In the genomic region with DNA sequence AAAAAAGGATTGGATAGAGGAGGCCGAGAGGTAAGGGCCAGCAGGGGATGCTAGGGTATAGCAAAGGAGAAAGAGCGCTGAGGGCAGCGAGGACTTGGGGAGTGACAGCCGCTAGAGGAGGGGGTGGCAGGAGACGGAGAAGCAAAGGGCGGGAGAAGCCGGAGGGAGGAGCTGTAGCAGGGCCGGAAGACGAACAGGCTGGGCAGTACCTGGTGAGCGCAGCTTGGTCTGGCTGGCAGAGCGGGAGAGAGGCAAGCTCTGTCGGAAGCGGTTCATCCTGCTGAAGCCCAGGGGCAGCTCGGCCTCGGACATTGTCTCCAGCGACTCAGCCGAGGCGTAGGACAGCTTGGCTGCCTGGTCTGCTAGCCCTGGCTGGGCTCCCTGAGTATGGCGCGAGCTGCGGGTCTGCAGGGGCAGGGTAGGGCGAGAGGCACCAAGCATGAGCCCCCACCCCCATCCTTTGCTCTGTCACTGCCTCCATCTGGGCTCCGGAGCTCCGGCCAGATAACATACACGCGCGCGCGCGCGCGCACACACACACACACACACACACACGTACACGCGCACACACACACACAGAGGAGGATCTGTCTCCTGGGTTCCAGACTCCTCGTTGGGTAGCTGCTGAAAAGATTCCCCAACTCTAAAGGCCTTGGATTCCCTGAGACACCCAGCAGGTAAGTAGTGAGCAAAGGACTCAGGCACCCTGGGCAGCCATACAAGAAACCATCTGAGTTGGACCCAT, we compare ENCODE assay signal across 10 mouse cellular contexts. TPM values are rescaled to one million over a fixed set of nuclear protein-coding genes. Genes with fewer than 3 reads are reported as not detected.
DNase-seq lines count a peak whose midpoint lies in the region; ATAC-seq lines count a peak whose summit lies in the region.
"Had no signal": no experiment of that assay in that cellular context is flagged by ENCODE, and none has a peak within 500 bp of the region (broad histone marks: within the 10 kb centered on the region; RNA-seq: fewer than 3 reads in every experiment).

No protein-coding gene starts in this region.

- H3K36me3 ChIP-seq in heart, embryonic 14.5 days (ENCODE audit: control insufficient read depth, insufficient read depth, low read length) = no peaks in the 10 kb centered on the region
- H3K36me3 ChIP-seq in embryonic facial prominence, embryonic 10.5 days (replicated peaks) = no peaks in the 10 kb centered on the region
- H3K36me3 ChIP-seq in intestine, embryonic 15.5 days = no peaks in the 10 kb centered on the region
- H3K36me3 ChIP-seq in midbrain, embryonic 16.5 days (ENCODE audit: control insufficient read depth, insufficient read depth, low read length) = peaks cover 17% of the 10 kb centered on the region; the same call in 1 of the 2 replicates

- H3K9me3 ChIP-seq in heart, embryonic 14.5 days (ENCODE audit: control insufficient read depth, low read length) = no peaks in the 10 kb centered on the region
- no peaks in the 10 kb centered on the region for H3K9me3 ChIP-seq in embryonic facial prominence, embryonic 10.5 days
- no peaks in the 10 kb centered on the region for H3K9me3 ChIP-seq in intestine, embryonic 15.5 days
- H3K9me3 ChIP-seq in midbrain, embryonic 16.5 days (replicated peaks; ENCODE audit: control insufficient read depth, low read length, poor library complexity, severe bottlenecking) = no peaks in the 10 kb centered on the region

- peaks cover 6 to 31% of the 10 kb centered on the region in 2 experiments for H3K4me1 ChIP-seq in heart, embryonic 14.5 days (ENCODE audit: control insufficient read depth in 2 of 2, insufficient read depth in 2 of 2, low read length in 2 of 2)
- peaks cover 73% of the 10 kb centered on the region for H3K4me1 ChIP-seq in embryonic facial prominence, embryonic 10.5 days
- peaks cover 40% of the 10 kb centered on the region for H3K4me1 ChIP-seq in intestine, embryonic 15.5 days (replicated peaks)
- H3K4me1 ChIP-seq in midbrain, embryonic 16.5 days (ENCODE audit: control insufficient read depth, insufficient read depth, low read length) = peaks cover 17% of the 10 kb centered on the region

- H3K4me2 ChIP-seq in heart, embryonic 14.5 days (ENCODE audit: low read length) = peak overlapping the region; percentile 76
- H3K4me2 ChIP-seq in intestine, embryonic 15.5 days (replicated peaks) = peak overlapping the region; percentile 90
- peak overlapping the region; percentile 17 for H3K4me2 ChIP-seq in midbrain, embryonic 16.5 days (ENCODE audit: low read length)

- DNase-seq in heart, postnatal 14 days = no peak
- DNase-seq in Muller cell, postnatal 12 days (ENCODE audit: inconsistent ontology term) = peak; percentile 32
- DNase-seq in embryonic facial prominence, embryonic 10.5 days (ENCODE audit: low spot score) = peak; percentile 73
- no peak for DNase-seq in urinary bladder, adult 18-20 months (ENCODE audit: low spot score in 2 of 2)

- peak overlapping the region; percentile 39 to 42 for H3K4me3 ChIP-seq in heart, embryonic 14.5 days (ENCODE audit: control insufficient read depth in 1 of 2, insufficient read depth in 1 of 2, low read depth in 1 of 2, low read length in 2 of 2)
- H3K4me3 ChIP-seq in embryonic facial prominence, embryonic 10.5 days = peak overlapping the region; percentile 61
- peak overlapping the region; percentile 35 for H3K4me3 ChIP-seq in intestine, embryonic 15.5 days (replicated peaks)
- 0 out of 2 replicates have a peak overlapping the region, but pooled peaks have one; percentile 8 for H3K4me3 ChIP-seq in midbrain, embryonic 16.5 days (ENCODE audit: low read depth, low read length)

- intact Hi-C loops in heart, postnatal 14 days (cut with DNase I) = no loop called here

- peaks cover 79% of the 10 kb centered on the region for H3K27me3 ChIP-seq in heart, embryonic 14.5 days (ENCODE audit: control insufficient read depth, insufficient read depth, low read length)
- H3K27me3 ChIP-seq in embryonic facial prominence, embryonic 10.5 days (replicated peaks; ENCODE audit: low read depth, poor library complexity, severe bottlenecking) = peaks cover 99% of the 10 kb centered on the region
- peaks cover 76% of the 10 kb centered on the region for H3K27me3 ChIP-seq in intestine, embryonic 15.5 days (replicated peaks)
- H3K27me3 ChIP-seq in midbrain, embryonic 16.5 days (ENCODE audit: control insufficient read depth, insufficient read depth, low read depth, low read length) = peaks cover 20% of the 10 kb centered on the region

- H3K27ac ChIP-seq in heart, embryonic 14.5 days (replicated peaks in 1 of 2; ENCODE audit: control insufficient read depth in 1 of 2, insufficient read depth in 1 of 2, low read depth in 2 of 2, low read length in 2 of 2) = no peak overlapping the region
- H3K27ac ChIP-seq in embryonic facial prominence, embryonic 10.5 days (replicated peaks) = peak overlapping the region; percentile 49
- H3K27ac ChIP-seq in intestine, embryonic 15.5 days = no peak overlapping the region
- no peak overlapping the region for H3K27ac ChIP-seq in midbrain, embryonic 16.5 days (ENCODE audit: low read length)
- H3K27ac ChIP-seq: macrophage had no signal

- peak overlapping the region; percentile 57 for H3K9ac ChIP-seq in heart, embryonic 14.5 days (ENCODE audit: low read length)
- H3K9ac ChIP-seq in intestine, embryonic 15.5 days = peak overlapping the region; percentile 26
- H3K9ac ChIP-seq in midbrain, embryonic 16.5 days (ENCODE audit: low read depth, low read length) = peak overlapping the region; percentile 40; the same call in 1 of the 2 replicates

- 1% methylated on average over 33 of the region's 36 CpGs for WGBS in heart, embryonic 14.5 days
- WGBS in embryonic facial prominence, embryonic 10.5 days = 1% methylated on average over 36 of the region's 36 CpGs
- whole genome bisulfite sequencing in intestine, embryonic 15.5 days = under 1% methylated on average over 36 of the region's 36 CpGs
- 9% methylated on average over 36 of the region's 36 CpGs for WGBS in midbrain, embryonic 16.5 days

- ATAC-seq in heart, embryonic 14.5 days (ENCODE audit: insufficient number of reproducible peaks, insufficient read depth, low FRiP score, low read depth) = no peak
- ATAC-seq in intestine, embryonic 15.5 days = 0 out of 2 replicates have a peak, but pooled peaks have one; percentile 24
- ATAC-seq in midbrain, embryonic 16.5 days = peak; percentile 31; the same call in 1 of the 2 replicates
- ATAC-seq in monocyte, adult 5-6 weeks (replicated peaks; ENCODE audit: insufficient number of reproducible peaks, low FRiP score, low TSS enrichment, poor library complexity, severe bottlenecking) = no peak
- ATAC-seq: Patski had no signal

RNA-seq across cellular contexts. Expression of a gene that starts 36.9 kb away (rescaled TPM):
- 0.19 TPM in 1 of 2 replicates, not detected in the other for polyA plus RNA-seq in heart, embryonic 14.5 days (2014; fragmentation: Nextera tagmentation; extraction: Ambion mirVana)
- not detected for total RNA-seq in heart, postnatal 14 days (2021)
- polyA plus RNA-seq in embryonic facial prominence, embryonic 10.5 days (2016; fragmentation: Nextera tagmentation; extraction: Ambion mirVana) = 0.35 and 0.54 TPM in 2 replicates
- polyA plus RNA-seq in intestine, embryonic 15.5 days (2015; fragmentation: Nextera tagmentation; extraction: Ambion mirVana) = 0.47 and 0.55 TPM in 2 replicates
- 1.2 and 1.3 TPM in 2 replicates for polyA plus RNA-seq in midbrain, embryonic 16.5 days (2015; fragmentation: Nextera tagmentation; extraction: Ambion mirVana)
- not detected in 3 replicates for total RNA-seq in monocyte, adult 5-6 weeks (2017)
- polyA plus RNA-seq: macrophage had no signal

RNA-seq across cellular contexts. Expression of a gene that starts 39.0 kb away (rescaled TPM):
- 0.22 TPM in 1 of 2 replicates, not detected in the other for polyA plus RNA-seq in heart, embryonic 14.5 days (2014; fragmentation: Nextera tagmentation; extraction: Ambion mirVana)
- under 1 TPM; 0.29 to 0.34 TPM for total RNA-seq in heart, postnatal 14 days (2021)
- polyA plus RNA-seq in embryonic facial prominence, embryonic 10.5 days (2016; fragmentation: Nextera tagmentation; extraction: Ambion mirVana) = 0.72 and 0.80 TPM in 2 replicates
- 0.24 and 0.25 TPM in 2 replicates for polyA plus RNA-seq in intestine, embryonic 15.5 days (2015; fragmentation: Nextera tagmentation; extraction: Ambion mirVana)
- polyA plus RNA-seq in midbrain, embryonic 16.5 days (2015; fragmentation: Nextera tagmentation; extraction: Ambion mirVana) = 9.2 and 10.4 TPM in 2 replicates
- total RNA-seq in monocyte, adult 5-6 weeks (2017) = 0.10 to 0.58 TPM (median 0.21 TPM) in 3 replicates

Comparison
In these comparisons a context has a peak if more than half of its experiments do, and no peak if none do; other contexts are left out.
1. ATAC-seq: peak in intestine, embryonic 15.5 days (single experiment) and midbrain, embryonic 16.5 days (single experiment); none in heart, embryonic 14.5 days (single experiment) and monocyte, adult 5-6 weeks (single experiment).
2. H3K4me2 ChIP-seq: peak in every context shown above with its lines; median percentile 90 in intestine, embryonic 15.5 days; 76 in heart, embryonic 14.5 days; 17 in midbrain, embryonic 16.5 days.
3. H3K4me3 ChIP-seq: peak in every context shown above with its lines; median percentile 61 in embryonic facial prominence, embryonic 10.5 days; 40 in heart, embryonic 14.5 days; 35 in intestine, embryonic 15.5 days; 8 in midbrain, embryonic 16.5 days.
4. DNase-seq: peak in Muller cell, postnatal 12 days (single experiment) and embryonic facial prominence, embryonic 10.5 days (single experiment); none in heart, postnatal 14 days (0 of 2) and urinary bladder, adult 18-20 months (0 of 2).
5. Peak in every context shown above with its lines, with median percentiles within 50 percentile points of each other: H3K9ac ChIP-seq.